Mouse (Mus musculus) hindbrain, embryonic 12.5 days (tissue): ENCODE measurements around the gene Trpc3. TPM values are rescaled to one million over a fixed set of nuclear protein-coding genes. Genes with fewer than 3 reads are reported as not detected.
A peak's percentile ranks its signal among the peaks of the same experiment; 100 is the strongest.

Experiments
- ATAC-seq: fragments of 200-750 bp; cut with Nextera tagmentation; 2 replicates; pipeline ENCODE4 v1.8.0; 2017; ENCODE audit warnings: moderate TSS enrichment; ENCODE audit not compliant: low FRiP score
- H3K27ac ChIP-seq: fragments of 300-500 bp; sonication (generic); 2 replicates; pipeline ENCODE4 v1.5.1; 2016; ENCODE audit warnings: mild to moderate bottlenecking
- H3K27me3 ChIP-seq: fragments of 300-500 bp; sonication (generic); 2 replicates; pipeline ENCODE4 v1.6.1; 2016; ENCODE audit warnings: mild to moderate bottlenecking
- H3K36me3 ChIP-seq: fragments of 300-500 bp; sonication (generic); 2 replicates; pipeline ENCODE4 v1.6.1; 2016; ENCODE audit warnings: mild to moderate bottlenecking
- H3K4me1 ChIP-seq: fragments of 300-500 bp; sonication (generic); 2 replicates; pipeline ENCODE4 v1.6.1; 2016
- H3K4me2 ChIP-seq: fragments of 300-500 bp; sonication (generic); replicated peaks from 2 replicates; pipeline ENCODE4 v1.6.1; 2016; ENCODE audit warnings: mild to moderate bottlenecking
- H3K4me3 ChIP-seq: fragments of 300-500 bp; sonication (generic); 2 replicates; pipeline ENCODE4 v1.5.1; 2016; ENCODE audit warnings: mild to moderate bottlenecking
- H3K9ac ChIP-seq: fragments of 300-500 bp; sonication (generic); 2 replicates; pipeline ENCODE4 v1.6.1; 2016; ENCODE audit warnings: mild to moderate bottlenecking, moderate library complexity
- H3K9me3 ChIP-seq: fragments of 300-500 bp; sonication (generic); replicated peaks from 2 replicates; pipeline ENCODE4 v1.6.1; 2016; ENCODE audit warnings: mild to moderate bottlenecking
- WGBS: fragments of 180-500 bp; shearing (Covaris S2); methylation state at CpG from one replicate; pipeline ENCODE4 v1.1.7; 2016; 5-methylcytosine and 5-hydroxymethylcytosine counted together
- polyA plus RNA-seq: library from polyadenylated mRNA; unstranded; fragments of >200 nt; fragmentation: Nextera tagmentation; extraction: Ambion mirVana; gene quantifications from 2 replicates; pipeline ENCODE4 v1.2.1, GENCODE M21; 2016

Gene Trpc3
- polyA plus RNA-seq, 1 experiment from 2014 or later = 5.5 TPM

DNA sequence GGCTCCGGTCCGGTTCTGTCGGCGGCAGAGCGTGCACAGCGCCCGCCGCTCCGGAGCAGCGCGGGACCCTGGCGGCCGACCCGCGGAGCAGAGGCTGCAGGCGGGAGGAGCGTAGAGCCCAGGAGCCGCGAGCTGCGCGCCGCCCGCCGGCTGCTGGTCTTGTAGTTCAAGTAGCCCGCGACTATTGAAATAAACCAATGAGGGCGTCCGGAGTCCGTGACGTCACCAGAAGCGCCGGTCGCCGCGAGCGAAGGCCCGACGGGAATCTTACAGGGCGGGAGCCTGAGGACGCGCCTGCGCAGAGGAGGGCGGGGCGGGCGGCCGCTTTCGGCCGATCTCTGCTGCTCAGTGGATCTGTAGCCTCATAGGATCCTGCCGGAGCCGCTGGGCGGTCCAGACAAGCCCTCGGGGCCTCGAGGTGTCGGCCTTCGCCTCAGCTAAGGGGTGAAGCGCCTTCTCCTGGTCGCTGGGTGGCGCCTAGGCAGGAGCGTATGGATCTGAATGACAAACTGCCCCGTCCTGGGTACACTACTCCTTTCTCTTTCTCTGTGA, 118.1 kb downstream of the Trpc3 start, which contains the start of gene Ccna2:
TSS of gene Ccna2 (minus strand) at position 324 of the 552 bp plus-strand sequence.
- ATAC-seq = peak; percentile 100
- Histone ChIP-seq H3K4me3 (peak within 1 kb of the TSS; percentile 79), H3K27ac (peak within 1 kb of the TSS; percentile 82), H3K36me3 (peaks cover 29% of the 10 kb centered on the region), H3K9ac (peak within 1 kb of the TSS; percentile 71), H3K27me3 (no peaks in the 10 kb centered on the region), H3K4me2 (peak within 1 kb of the TSS; percentile 98), H3K9me3 (no peaks in the 10 kb centered on the region), H3K4me1 (peaks cover 23% of the 10 kb centered on the region)
- under 1% methylated on average over 60 of the region's 60 CpGs for WGBS

GRCm38 (mm10) chr3:36571361-36571826, 118.6 kb downstream of the Trpc3 start:
- peak overlapping the region; percentile 98 for H3K4me2 ChIP-seq
- H3K27me3 ChIP-seq = no peaks in the 10 kb centered on the region
- ATAC-seq = no peak; the same call in 1 of the 2 replicates
- H3K36me3 ChIP-seq = peaks cover 34% of the 10 kb centered on the region
- peak overlapping the region; percentile 71 for H3K9ac ChIP-seq
- peak overlapping the region; percentile 79 for H3K4me3 ChIP-seq
- H3K4me1 ChIP-seq = peaks cover 23% of the 10 kb centered on the region
- H3K9me3 ChIP-seq = no peaks in the 10 kb centered on the region
- under 1% methylated on average over 46 of the region's 46 CpGs for WGBS
- H3K27ac ChIP-seq = no peak overlapping the region

Other genes with a start within 250 kb of the Trpc3 start
- 121 and 133 TPM in 2 replicates for gene Anxa5, start 214.3 kb downstream of the Trpc3 start, polyA plus RNA-seq
- 0.52 and 0.56 TPM in 2 replicates for gene 1810062G17Rik, start 214.2 kb downstream of the Trpc3 start, polyA plus RNA-seq
- gene Gm11549, start 168.4 kb downstream of the Trpc3 start, polyA plus RNA-seq = 0.17 and 0.36 TPM in 2 replicates
- 73.4 and 82.6 TPM in 2 replicates for gene Exosc9, start 137.6 kb downstream of the Trpc3 start, polyA plus RNA-seq
- 132 and 138 TPM in 2 replicates for gene Ccna2, start 118.0 kb downstream of the Trpc3 start, polyA plus RNA-seq
- gene Bbs7, start 76.7 kb downstream of the Trpc3 start, polyA plus RNA-seq = 20.3 and 24.7 TPM in 2 replicates
- 61.8 and 65.5 TPM in 2 replicates for gene 4932438A13Rik, start 172.9 kb upstream of the Trpc3 start, polyA plus RNA-seq